Mouse (Mus musculus): ENCODE data around the gene Fam8a1.

Fam8a1 gene

GRCm38 (mm10) chr13:46669048-46669619 lies at the start of gene Fam8a1:
Gene Fam8a1, plus strand, starts transcription at chr13:46669522.
- peak; percentile 93 to 95 for DNase-seq (ENCODE audit: low spot score in 2 of 2)

- DNase-seq (ENCODE audit: low spot score in 2 of 2) = no peak
Observed at GRCm38 (mm10) chr13:46619633-46620032, 49.7 kb upstream of the Fam8a1 start.

- no peak for DNase-seq (ENCODE audit: low spot score in 2 of 2)
Observed at GRCm38 (mm10) chr13:46620964-46621757, 48.2 kb upstream of the Fam8a1 start.

GRCm38 (mm10) chr13:46626608-46627007 lies 42.7 kb upstream of the Fam8a1 start:
- DNase-seq (ENCODE audit: low spot score in 2 of 2) = no peak

GRCm38 (mm10) chr13:46627841-46628240 lies 41.5 kb upstream of the Fam8a1 start:
- DNase-seq (ENCODE audit: low spot score in 2 of 2) = peak in 1 of 2 experiments; percentile 27

- no peak for DNase-seq (ENCODE audit: low spot score in 2 of 2)
Observed at GRCm38 (mm10) chr13:46629391-46629790, 39.9 kb upstream of the Fam8a1 start.

- no peak for DNase-seq (ENCODE audit: low spot score in 2 of 2)
Observed at GRCm38 (mm10) chr13:46632796-46633195, 36.5 kb upstream of the Fam8a1 start.

GRCm38 (mm10) chr13:46633320-46634132 lies 35.8 kb upstream of the Fam8a1 start:
- DNase-seq (ENCODE audit: low spot score in 2 of 2) = peak in 1 of 2 experiments; percentile 45

GRCm38 (mm10) chr13:46634133-46634488 lies 35.2 kb upstream of the Fam8a1 start:
- peak in 1 of 2 experiments; percentile 22 for DNase-seq (ENCODE audit: low spot score in 2 of 2)

GRCm38 (mm10) chr13:46640608-46641468 lies 28.5 kb upstream of the Fam8a1 start:
- no peak for DNase-seq (ENCODE audit: low spot score in 2 of 2)

- DNase-seq (ENCODE audit: low spot score in 2 of 2) = no peak
Observed at GRCm38 (mm10) chr13:46642318-46642717, 27.0 kb upstream of the Fam8a1 start.

GRCm38 (mm10) chr13:46644175-46644574 lies 25.1 kb upstream of the Fam8a1 start:
- no peak for DNase-seq (ENCODE audit: low spot score in 2 of 2)

GRCm38 (mm10) chr13:46645476-46645875 lies 23.8 kb upstream of the Fam8a1 start:
- DNase-seq (ENCODE audit: low spot score in 2 of 2) = no peak

- DNase-seq (ENCODE audit: low spot score in 2 of 2) = no peak
Observed at GRCm38 (mm10) chr13:46651853-46652252, 17.5 kb upstream of the Fam8a1 start.

- DNase-seq (ENCODE audit: low spot score in 2 of 2) = no peak
Observed at GRCm38 (mm10) chr13:46652671-46653070, 16.7 kb upstream of the Fam8a1 start.

GRCm38 (mm10) chr13:46653671-46654070 lies 15.7 kb upstream of the Fam8a1 start:
- DNase-seq (ENCODE audit: low spot score in 2 of 2) = no peak

- DNase-seq (ENCODE audit: low spot score in 2 of 2) = no peak
Observed at GRCm38 (mm10) chr13:46654566-46654965, 14.8 kb upstream of the Fam8a1 start.

GRCm38 (mm10) chr13:46659211-46659610 lies 10.1 kb upstream of the Fam8a1 start:
- no peak for DNase-seq (ENCODE audit: low spot score in 2 of 2)

GRCm38 (mm10) chr13:46663461-46663964 lies 5.8 kb upstream of the Fam8a1 start:
- peak in 1 of 2 experiments; percentile 20 for DNase-seq (ENCODE audit: low spot score in 2 of 2)

GRCm38 (mm10) chr13:46669620-46670271 lies 424 bp downstream of the Fam8a1 start:
- peak in 1 of 2 experiments; percentile 31 for DNase-seq (ENCODE audit: low spot score in 2 of 2)

GRCm38 (mm10) chr13:46670514-46670913 lies 1.2 kb downstream of the Fam8a1 start:
- DNase-seq (ENCODE audit: low spot score in 2 of 2) = no peak
